Mouse (Mus musculus) central nervous system, embryonic 14 days (tissue): ENCODE data around the gene Ints14. TPM values are rescaled to one million over a fixed set of nuclear protein-coding genes. Genes with fewer than 3 reads are reported as not detected.

Experiments
- polyA plus RNA-seq: library from polyadenylated mRNA; depleted of rRNA; stranded (reverse); fragments of >200 nt; gene quantifications from 2 replicates; pipeline ENCODE4 v1.2.3, GENCODE M21; 2012; rRNA removed

The Ints14 gene
- 34.6 and 36.3 TPM in 2 replicates for polyA plus RNA-seq

GRCm38 (mm10) chr9:64960117-64960977, at the start of gene Ints14:
Gene Ints14 (plus strand): TSS chr9:64960905.

DNA sequence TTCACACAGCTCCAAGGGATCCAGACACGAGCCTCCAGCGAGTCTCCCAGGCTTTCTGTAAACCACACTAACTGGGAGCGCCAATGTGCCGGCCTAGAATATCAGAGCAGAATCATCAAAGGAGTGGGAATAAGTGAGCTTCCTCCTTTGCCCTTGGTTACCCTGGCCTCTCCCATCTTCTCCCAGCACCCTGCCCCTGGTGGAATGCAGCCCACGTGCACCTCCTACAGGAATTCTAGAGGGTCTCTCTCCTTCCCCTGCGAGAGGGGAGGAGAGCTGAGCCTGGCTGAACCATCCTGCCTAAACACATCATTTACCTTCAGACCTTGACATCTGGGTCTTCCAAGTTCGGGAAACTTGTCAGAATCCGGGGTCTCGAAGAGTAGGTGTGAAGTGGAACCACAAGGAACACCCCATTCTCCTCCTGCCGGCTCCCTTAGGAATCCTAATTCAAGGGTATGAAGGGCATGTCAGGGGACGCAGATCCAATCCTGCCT, 9.5 kb upstream of the Ints14 start, which contains the start of gene Slc24a1:
Gene Slc24a1, minus strand, starts transcription at position 447 of the 497 bp plus-strand sequence.

GRCm38 (mm10) chr9:65020991-65021886, 60.5 kb downstream of the Ints14 start, which contains the start of gene Hacd3:
Gene Hacd3 (minus strand): TSS chr9:65021693.

DNA sequence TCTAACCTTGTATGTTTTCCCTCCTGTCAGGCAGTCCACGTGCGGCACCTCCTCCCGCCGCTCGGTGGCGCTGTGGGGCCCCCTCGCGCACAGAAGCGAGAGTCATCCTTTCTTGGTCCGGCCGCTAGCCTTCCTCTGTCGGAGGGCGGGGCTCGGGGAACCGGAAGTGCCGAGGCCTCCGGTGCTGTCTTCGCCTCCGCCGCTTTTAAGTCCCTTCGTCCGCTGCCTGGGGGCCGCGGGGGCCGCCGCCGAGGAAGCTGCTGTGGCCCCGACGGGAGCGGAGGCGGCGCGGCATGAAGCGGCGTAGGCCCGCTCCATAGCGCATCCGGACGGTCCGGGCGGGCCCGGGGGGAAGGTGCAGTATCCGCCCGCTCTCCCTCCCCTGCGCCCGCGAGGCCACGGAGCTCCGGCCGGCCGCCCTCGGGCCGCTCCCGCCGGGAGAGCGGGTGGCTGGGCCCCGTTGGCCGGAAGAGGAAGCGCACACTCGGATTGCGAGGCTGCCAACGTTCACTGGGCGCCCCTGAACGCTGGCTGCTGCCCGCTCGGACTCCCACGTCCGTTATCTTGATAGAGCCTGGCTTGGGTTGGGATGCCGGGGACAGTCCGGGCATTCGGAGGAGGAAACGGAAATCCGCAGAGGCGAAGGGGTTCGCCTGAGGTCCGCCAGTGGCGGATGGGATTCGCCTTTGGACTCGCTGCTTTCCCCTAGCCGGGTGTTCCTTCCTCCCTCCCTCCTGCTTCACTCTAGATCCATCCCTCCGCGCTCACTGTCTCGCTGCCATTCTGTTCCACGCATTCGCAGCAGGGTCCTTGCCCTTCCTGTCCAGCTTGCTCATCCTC, 71.8 kb downstream of the Ints14 start, which contains the start of gene Dpp8:
Gene Dpp8, plus strand, starts transcription at position 146 of the 840 bp plus-strand sequence.

Other genes with a start within 250 kb of the Ints14 start
- 323 and 372 TPM in 2 replicates for gene Rab11a, start 223.1 kb upstream of the Ints14 start, polyA plus RNA-seq
- 13.3 and 13.7 TPM in 2 replicates for gene Dennd4a, start 149.6 kb upstream of the Ints14 start, polyA plus RNA-seq
- gene Slc24a1, start 9.3 kb upstream of the Ints14 start, polyA plus RNA-seq: 0.06 and 0.07 TPM in 2 replicates
- 104 and 119 TPM in 2 replicates for gene Hacd3, start 60.8 kb downstream of the Ints14 start, polyA plus RNA-seq
- 55.1 and 59.0 TPM in 2 replicates for gene Dpp8, start 71.5 kb downstream of the Ints14 start, polyA plus RNA-seq
- gene Igdcc4, start 140.6 kb downstream of the Ints14 start, polyA plus RNA-seq: 28.8 and 39.9 TPM in 2 replicates
- 14.3 and 17.3 TPM in 2 replicates for gene Igdcc3, start 180.3 kb downstream of the Ints14 start, polyA plus RNA-seq
- gene Parp16, start 234.4 kb downstream of the Ints14 start, polyA plus RNA-seq: 4.9 and 6.8 TPM in 2 replicates